Mouse (Mus musculus) kidney, adult 11 months (tissue): ENCODE results near the gene Hoxa7.

Source experiments
- DNase-seq: peaks from one replicate; pipeline ENCODE4 v3.0.0; 2022

Gene Hoxa7

GRCm38 (mm10) chr6:52252775-52253376, 31.2 kb upstream of the Hoxa7 start:
- no peak for DNase-seq

- DNase-seq = no peak
Measured at GRCm38 (mm10) chr6:52252016-52252774, 30.5 kb upstream of the Hoxa7 start.

- no peak for DNase-seq
Measured at GRCm38 (mm10) chr6:52251177-52251879, 29.7 kb upstream of the Hoxa7 start.

DNA sequence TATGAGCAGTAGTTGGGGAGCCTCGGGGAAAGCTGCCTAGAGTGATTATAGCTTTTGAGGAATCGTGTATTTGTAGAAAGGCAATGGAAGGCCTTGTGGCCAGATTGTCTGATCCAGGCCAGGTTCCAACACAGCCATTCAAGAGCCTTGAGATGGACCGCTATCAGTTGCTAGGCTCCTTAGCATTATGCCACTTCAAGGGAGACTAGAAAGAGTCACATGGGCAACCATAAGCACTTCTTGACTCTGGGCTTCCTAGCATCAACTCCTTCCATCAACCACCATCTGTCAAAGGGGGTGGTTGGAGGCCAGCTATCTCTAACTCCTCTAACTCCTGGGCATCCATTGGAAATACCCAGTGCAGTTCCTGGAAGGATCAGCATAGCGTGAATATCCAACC, 28.2 kb upstream of the Hoxa7 start:
- DNase-seq = no peak

DNA sequence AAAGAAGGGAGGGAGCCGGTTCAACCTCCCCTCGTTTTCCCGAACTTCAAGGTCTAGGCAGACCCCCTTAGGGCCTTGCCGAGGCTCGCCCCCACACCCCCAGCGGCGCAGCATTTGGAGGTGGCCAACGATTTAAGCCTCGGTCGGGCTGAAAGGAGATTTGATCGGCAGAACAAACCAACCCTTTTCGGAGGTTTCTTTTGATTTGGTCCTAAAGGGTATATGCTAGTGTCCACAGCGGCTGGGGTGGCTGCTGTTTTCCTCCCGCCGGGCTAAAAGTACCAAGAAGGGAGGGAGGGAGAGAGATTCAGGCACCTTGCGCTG, 27.7 kb upstream of the Hoxa7 start:
- DNase-seq = no peak

- DNase-seq = no peak
Measured at GRCm38 (mm10) chr6:52248638-52249414, 27.2 kb upstream of the Hoxa7 start.

- no peak for DNase-seq
Measured at GRCm38 (mm10) chr6:52247766-52248637, 26.3 kb upstream of the Hoxa7 start.

DNA sequence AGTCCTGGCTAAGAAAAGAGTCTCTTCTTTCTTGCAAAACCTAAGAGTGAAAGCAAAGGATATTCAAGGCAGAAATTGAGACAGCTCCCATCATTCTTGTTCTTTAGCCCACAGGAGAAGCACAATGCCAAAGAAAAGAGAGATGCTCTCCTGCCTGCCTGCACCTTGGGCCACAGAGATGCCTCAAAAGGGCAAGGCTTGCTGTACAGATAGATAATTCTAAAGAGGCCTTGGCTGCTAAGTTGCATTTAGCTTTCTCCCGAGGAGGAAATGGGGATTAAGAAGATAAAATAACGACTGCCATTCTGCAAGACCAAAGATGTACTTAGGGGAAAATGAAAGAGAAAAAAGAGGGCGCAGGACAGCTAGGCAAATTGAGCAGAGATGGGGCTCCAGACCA, 25.3 kb upstream of the Hoxa7 start:
- no peak for DNase-seq

DNA sequence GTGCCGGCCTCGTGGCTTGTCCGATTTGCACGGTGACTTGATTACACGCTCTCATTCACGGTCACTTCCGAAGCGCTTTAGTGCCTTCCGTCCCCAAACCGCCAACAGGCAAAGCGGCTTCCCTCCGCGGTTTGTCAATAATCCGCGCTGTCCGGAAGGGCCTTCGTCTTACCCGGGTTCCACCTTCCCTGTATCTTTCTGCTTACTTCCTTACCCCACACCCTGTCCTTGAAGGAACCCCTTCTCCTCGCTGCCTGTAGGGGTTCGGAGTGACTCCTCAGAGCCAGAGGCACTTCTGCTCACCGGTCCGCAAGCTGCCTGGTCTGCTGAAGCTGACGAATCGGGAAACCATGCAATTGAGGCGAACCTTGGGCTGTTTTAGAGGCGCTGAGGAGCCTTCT, 24.7 kb upstream of the Hoxa7 start:
- no peak for DNase-seq

- DNase-seq = no peak
Measured at GRCm38 (mm10) chr6:52245757-52246142, 24.1 kb upstream of the Hoxa7 start, which contains the start of gene Hoxa11. TSS of gene Hoxa11 (minus strand) at chr6:52245810.

- DNase-seq = no peak
Measured at GRCm38 (mm10) chr6:52245040-52245756, 23.5 kb upstream of the Hoxa7 start.

GRCm38 (mm10) chr6:52244471-52245039, 22.9 kb upstream of the Hoxa7 start:
- no peak for DNase-seq

DNA sequence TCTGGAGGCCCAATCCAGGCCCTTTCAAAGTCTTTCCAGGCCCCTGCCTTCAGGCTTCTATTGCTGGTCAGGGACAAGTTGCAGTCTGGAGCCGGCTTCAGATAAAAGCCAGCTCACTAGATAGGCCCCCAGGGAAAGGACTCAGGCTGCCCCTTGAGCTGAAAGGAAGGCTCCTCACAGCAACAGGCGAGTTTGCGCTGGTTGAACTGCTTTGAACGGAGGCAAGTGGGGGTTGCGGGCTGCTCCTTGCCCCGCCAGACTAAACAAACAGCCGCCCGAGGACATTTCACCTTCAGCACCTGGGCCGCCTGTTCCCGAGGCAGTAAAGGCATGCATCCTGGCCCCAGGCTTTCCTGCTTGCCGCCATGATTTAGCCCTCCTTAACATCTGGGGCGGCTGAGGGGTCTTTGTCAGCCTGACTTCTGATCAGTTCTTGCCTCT, 22.0 kb upstream of the Hoxa7 start:
- no peak for DNase-seq

GRCm38 (mm10) chr6:52242801-52243332, 21.2 kb upstream of the Hoxa7 start:
- no peak for DNase-seq

GRCm38 (mm10) chr6:52241001-52241621, 19.5 kb upstream of the Hoxa7 start:
- no peak for DNase-seq

DNA sequence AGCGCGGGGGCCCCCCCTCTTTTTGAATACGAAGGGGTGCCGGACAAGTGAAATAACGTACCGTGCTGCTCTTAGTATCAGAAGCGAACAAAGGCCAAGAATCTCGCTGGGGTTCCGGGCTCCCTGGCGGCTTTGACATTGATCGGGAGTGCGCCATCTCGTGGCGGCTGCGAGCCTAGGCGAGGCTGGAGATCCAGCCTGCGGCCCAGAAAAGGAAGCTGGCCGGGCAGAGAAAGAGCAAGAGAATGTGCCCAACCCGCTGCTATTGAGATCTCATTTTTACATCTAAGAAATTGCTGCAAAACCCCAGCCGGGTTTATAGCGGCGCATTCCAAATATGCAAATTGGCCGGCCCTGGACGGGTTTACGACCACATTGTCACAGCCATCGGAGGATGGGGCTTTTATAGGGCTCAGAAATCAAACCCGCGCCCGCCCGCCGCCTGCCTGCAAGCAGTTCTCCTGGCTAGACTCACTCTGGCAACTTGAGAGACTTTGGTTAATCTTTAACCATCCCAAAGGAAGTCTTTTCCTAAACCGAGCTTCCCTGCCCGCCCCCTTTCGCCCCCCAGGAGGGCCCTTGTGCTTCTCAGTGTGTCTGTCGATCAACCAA, 18.8 kb upstream of the Hoxa7 start, which contains the start of gene Hoxa10:
Hoxa10 (minus strand) TSS at position 466 of the 612 bp plus-strand sequence.
- DNase-seq = peak; percentile 89

GRCm38 (mm10) chr6:52239625-52240388, 18.2 kb upstream of the Hoxa7 start:
- DNase-seq = no peak

DNA sequence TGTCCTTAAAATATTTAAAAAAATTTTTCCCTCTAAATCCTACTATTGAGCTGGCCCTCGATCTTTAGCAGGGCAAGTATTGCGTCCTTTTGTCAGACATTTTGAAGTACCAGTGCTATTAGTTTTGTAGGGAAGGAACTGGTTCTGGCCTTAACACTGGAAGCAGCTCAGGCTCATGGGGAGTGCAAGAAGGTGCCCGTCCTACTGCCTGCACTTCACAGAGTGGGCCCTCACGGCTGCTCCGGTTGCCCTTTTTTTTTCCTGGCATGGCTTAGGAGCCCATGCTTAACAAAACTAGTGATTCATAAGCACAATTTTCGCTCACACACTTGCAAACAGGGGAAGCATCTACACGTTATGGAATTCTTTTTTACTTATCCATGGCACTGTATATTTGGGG, 17.3 kb upstream of the Hoxa7 start:
- DNase-seq = no peak

GRCm38 (mm10) chr6:52238155-52238545, 16.5 kb upstream of the Hoxa7 start:
- DNase-seq = no peak
